Mouse (Mus musculus): ENCODE data around the gene Coro1b.

- TF ChIP-seq POLR2A (IDR thresholded peaks at IDR 0.05; ENCODE audit: borderline replicate concordance, insufficient read depth, low read length) = no peak
- TF ChIP-seq CTCF (IDR thresholded peaks at IDR 0.05; ENCODE audit: borderline replicate concordance, insufficient read depth, low read depth, low read length) = no peak
Observed at GRCm38 (mm10) chr19:4131075-4131474, 17.3 kb upstream of the Coro1b start.

Data from cerebellum, adult 2 months (tissue).